Mouse (Mus musculus) limb, embryonic 12.5 days (tissue): ENCODE data around the gene Cxcr2. TPM values are rescaled to one million over a fixed set of nuclear protein-coding genes. Genes with fewer than 3 reads are reported as not detected.
"Not testable (repeated sequence)": the region's sequence is repeated elsewhere in the genome, so short reads cannot be mapped to it uniquely, and the experiment has no call there.

Experiments
- ATAC-seq: fragments of 200-750 bp; cut with Nextera tagmentation; 2 replicates; pipeline ENCODE4 v1.8.0; 2017; ENCODE audit warnings: low read depth, moderate TSS enrichment; ENCODE audit not compliant: insufficient number of reproducible peaks, insufficient read depth, low FRiP score, low TSS enrichment
- H3K27ac ChIP-seq: fragments of 300-500 bp; sonication (generic); 2 replicates; pipeline ENCODE4 v1.5.1; 2016; ENCODE audit warnings: mild to moderate bottlenecking, moderate library complexity
- H3K27me3 ChIP-seq: fragments of 300-500 bp; sonication (generic); 2 replicates; pipeline ENCODE4 v1.6.1; 2016; ENCODE audit warnings: mild to moderate bottlenecking, moderate library complexity
- H3K36me3 ChIP-seq: fragments of 300-500 bp; sonication (generic); 2 replicates; pipeline ENCODE4 v1.6.1; 2016; ENCODE audit warnings: mild to moderate bottlenecking, moderate library complexity
- H3K4me1 ChIP-seq: fragments of 300-500 bp; sonication (generic); replicated peaks from 2 replicates; pipeline ENCODE4 v1.6.1; 2016
- H3K4me2 ChIP-seq: fragments of 300-500 bp; sonication (generic); 2 replicates; pipeline ENCODE4 v1.6.1; 2016; ENCODE audit warnings: mild to moderate bottlenecking, moderate library complexity
- H3K4me3 ChIP-seq: fragments of 300-500 bp; sonication (generic); replicated peaks from 2 replicates; pipeline ENCODE4 v1.5.1; 2016; ENCODE audit warnings: mild to moderate bottlenecking
- H3K9ac ChIP-seq: fragments of 300-500 bp; sonication (generic); replicated peaks from 2 replicates; pipeline ENCODE4 v1.6.1; 2016; ENCODE audit warnings: mild to moderate bottlenecking, moderate library complexity
- H3K9me3 ChIP-seq: fragments of 300-500 bp; sonication (generic); 2 replicates; pipeline ENCODE4 v1.6.1; 2016; ENCODE audit warnings: mild to moderate bottlenecking, moderate library complexity
- WGBS: fragments of 180-500 bp; shearing (Covaris S2); methylation state at CpG from one replicate; pipeline ENCODE4 v1.1.7; 2016; 5-methylcytosine and 5-hydroxymethylcytosine counted together
- polyA plus RNA-seq: library from polyadenylated mRNA; unstranded; fragments of >200 nt; fragmentation: Nextera tagmentation; extraction: Ambion mirVana; gene quantifications from 2 replicates; pipeline ENCODE4 v1.2.1, GENCODE M21; 2016

Cxcr2 gene
- polyA plus RNA-seq, 1 experiment from 2014 or later = 0.09 TPM

GRCm38 (mm10) chr1:74149106-74149885 lies 4.5 kb upstream of the Cxcr2 start:
- WGBS = 89% methylated on average over 6 of the region's 6 CpGs
- Histone ChIP-seq H3K27me3 (no peaks in the 10 kb centered on the region), H3K27ac (no peak overlapping the region), H3K4me2 (no peak overlapping the region), H3K36me3 (no peaks in the 10 kb centered on the region), H3K9ac (no peak overlapping the region), H3K4me3 (no peak overlapping the region), H3K4me1 (no peaks in the 10 kb centered on the region), H3K9me3 (no peaks in the 10 kb centered on the region)
- no peak for ATAC-seq

- no peaks in the 10 kb centered on the region for H3K4me1 ChIP-seq
- no peak for ATAC-seq
- H3K9ac ChIP-seq = no peak overlapping the region
- WGBS = 66% methylated on average over 3 of the region's 3 CpGs
- no peak overlapping the region for H3K4me2 ChIP-seq
- no peak overlapping the region for H3K4me3 ChIP-seq
- H3K27me3 ChIP-seq = no peaks in the 10 kb centered on the region
- no peaks in the 10 kb centered on the region for H3K36me3 ChIP-seq
- no peak overlapping the region for H3K27ac ChIP-seq
- H3K9me3 ChIP-seq = no peaks in the 10 kb centered on the region
Observed at GRCm38 (mm10) chr1:74150101-74150500, 3.7 kb upstream of the Cxcr2 start.

- 76% methylated on average over 3 of the region's 3 CpGs for WGBS
- no peak overlapping the region for H3K27ac ChIP-seq
- no peaks in the 10 kb centered on the region for H3K36me3 ChIP-seq
- no peaks in the 10 kb centered on the region for H3K4me1 ChIP-seq
- no peaks in the 10 kb centered on the region for H3K27me3 ChIP-seq
- H3K4me3 ChIP-seq = no peak overlapping the region
- no peaks in the 10 kb centered on the region for H3K9me3 ChIP-seq
- no peak overlapping the region for H3K9ac ChIP-seq
- no peak overlapping the region for H3K4me2 ChIP-seq
- ATAC-seq = no peak
Observed at GRCm38 (mm10) chr1:74151091-74151490, 2.7 kb upstream of the Cxcr2 start.

GRCm38 (mm10) chr1:74155435-74156012 lies 1.7 kb downstream of the Cxcr2 start:
- no peak overlapping the region for H3K9ac ChIP-seq
- H3K27ac ChIP-seq = no peak overlapping the region
- no peaks in the 10 kb centered on the region for H3K36me3 ChIP-seq
- H3K4me2 ChIP-seq = no peak overlapping the region
- ATAC-seq = no peak
- 86% methylated on average over 6 of the region's 6 CpGs for WGBS
- no peaks in the 10 kb centered on the region for H3K4me1 ChIP-seq
- H3K27me3 ChIP-seq = no peaks in the 10 kb centered on the region; the same call in 1 of the 2 replicates
- H3K4me3 ChIP-seq = no peak overlapping the region
- H3K9me3 ChIP-seq = no peaks in the 10 kb centered on the region

GRCm38 (mm10) chr1:74156381-74156910 lies 2.7 kb downstream of the Cxcr2 start:
- no peak overlapping the region for H3K4me3 ChIP-seq
- no peaks in the 10 kb centered on the region for H3K36me3 ChIP-seq
- no peaks in the 10 kb centered on the region; the same call in 1 of the 2 replicates for H3K27me3 ChIP-seq
- H3K4me1 ChIP-seq = no peaks in the 10 kb centered on the region
- no peak overlapping the region for H3K4me2 ChIP-seq
- 88% methylated on average over 14 of the region's 14 CpGs for WGBS
- no peak for ATAC-seq
- H3K27ac ChIP-seq = no peak overlapping the region
- H3K9ac ChIP-seq = no peak overlapping the region
- no peaks in the 10 kb centered on the region for H3K9me3 ChIP-seq

GRCm38 (mm10) chr1:74159613-74160012 lies 5.8 kb downstream of the Cxcr2 start:
- not testable (repeated sequence) for H3K4me2 ChIP-seq, H3K36me3 ChIP-seq, H3K27me3 ChIP-seq, H3K9me3 ChIP-seq, H3K27ac ChIP-seq, H3K4me3 ChIP-seq, ATAC-seq, H3K9ac ChIP-seq, H3K4me1 ChIP-seq
- WGBS = 80% methylated on average over 5 of the region's 5 CpGs

GRCm38 (mm10) chr1:74160036-74160435 lies 6.2 kb downstream of the Cxcr2 start:
- Histone ChIP-seq H3K4me2 (no peak overlapping the region), H3K27ac (no peak overlapping the region), H3K4me1 (no peaks in the 10 kb centered on the region), H3K9ac (no peak overlapping the region), H3K9me3 (no peaks in the 10 kb centered on the region), H3K4me3 (no peak overlapping the region), H3K36me3 (no peaks in the 10 kb centered on the region), H3K27me3 (no peaks in the 10 kb centered on the region; the same call in 1 of the 2 replicates)
- ATAC-seq = no peak
- WGBS = 60% methylated on average over 2 of the region's 2 CpGs

- H3K27ac ChIP-seq = no peak overlapping the region
- H3K36me3 ChIP-seq = no peaks in the 10 kb centered on the region
- H3K27me3 ChIP-seq = no peaks in the 10 kb centered on the region
- no peak overlapping the region for H3K9ac ChIP-seq
- no peaks in the 10 kb centered on the region for H3K4me1 ChIP-seq
- ATAC-seq = no peak
- no peak overlapping the region for H3K4me3 ChIP-seq
- 81% methylated on average over 5 of the region's 5 CpGs for WGBS
- H3K4me2 ChIP-seq = no peak overlapping the region
- no peaks in the 10 kb centered on the region for H3K9me3 ChIP-seq
Observed at GRCm38 (mm10) chr1:74167136-74167535, 13.3 kb downstream of the Cxcr2 start.

- no peaks in the 10 kb centered on the region for H3K36me3 ChIP-seq
- H3K4me1 ChIP-seq = no peaks in the 10 kb centered on the region
- no peak overlapping the region for H3K4me3 ChIP-seq
- no peak for ATAC-seq
- H3K9me3 ChIP-seq = no peaks in the 10 kb centered on the region
- no peaks in the 10 kb centered on the region for H3K27me3 ChIP-seq
- WGBS = 89% methylated on average over 3 of the region's 3 CpGs
- H3K4me2 ChIP-seq = no peak overlapping the region
- no peak overlapping the region for H3K9ac ChIP-seq
- H3K27ac ChIP-seq = no peak overlapping the region
Observed at GRCm38 (mm10) chr1:74169721-74170120, 15.9 kb downstream of the Cxcr2 start.

GRCm38 (mm10) chr1:74172722-74173121 lies 18.9 kb downstream of the Cxcr2 start:
- Histone ChIP-seq H3K4me3 (no peak overlapping the region), H3K36me3 (no peaks in the 10 kb centered on the region), H3K4me1 (no peaks in the 10 kb centered on the region), H3K4me2 (no peak overlapping the region), H3K27me3 (no peaks in the 10 kb centered on the region), H3K27ac (no peak overlapping the region), H3K9me3 (no peaks in the 10 kb centered on the region), H3K9ac (no peak overlapping the region)
- no peak for ATAC-seq
- WGBS = 75% methylated on average over 3 of the region's 3 CpGs

- Histone ChIP-seq H3K4me2 (no peak overlapping the region), H3K27me3 (no peaks in the 10 kb centered on the region), H3K9ac (no peak overlapping the region), H3K27ac (no peak overlapping the region), H3K36me3 (no peaks in the 10 kb centered on the region), H3K9me3 (no peaks in the 10 kb centered on the region), H3K4me1 (0 out of 2 replicates have a peak, but pooled peaks cover 2% of the 10 kb centered on the region), H3K4me3 (no peak overlapping the region)
- no peak for ATAC-seq
- 81% methylated on average over 4 of the region's 4 CpGs for WGBS
Observed at GRCm38 (mm10) chr1:74175731-74176130, 21.9 kb downstream of the Cxcr2 start.
